Mouse (Mus musculus): ENCODE data around the gene Ly6g6f. TPM values are rescaled to one million over a fixed set of nuclear protein-coding genes. Genes with fewer than 3 reads are reported as not detected.

Ly6g6f gene
- total and polyA plus RNA-seq, 3 experiments, result 0.10 to 0.27 TPM; not detected in 1

DNA sequence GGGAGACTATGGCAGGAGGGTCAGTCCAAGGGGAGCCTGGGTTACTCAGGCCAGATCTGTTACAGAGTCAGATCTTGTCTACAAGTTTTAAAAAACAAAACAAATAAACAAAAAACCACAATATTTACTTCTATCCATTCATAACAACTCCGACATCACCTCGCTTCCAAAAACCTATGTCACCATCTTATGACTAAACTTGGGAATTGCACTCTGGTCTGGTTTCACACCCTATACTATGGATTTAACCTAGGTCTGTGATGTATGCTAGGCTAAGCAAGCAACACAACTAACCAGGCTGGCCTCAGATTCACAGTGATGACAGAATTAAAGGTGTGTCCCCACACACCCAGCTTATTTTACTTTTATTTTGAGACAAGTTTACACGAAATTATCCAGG lies 21.1 kb upstream of the Ly6g6f start:
- Histone ChIP-seq H3K4me3 (ENCODE audit: low read depth, low read length) (no peak overlapping the region), H3K4me1 (ENCODE audit: insufficient read depth, low read depth, low read length) (peaks cover 72% of the 10 kb centered on the region), H3K27me3 (ENCODE audit: insufficient read depth, low read length) (peaks cover 2% of the 10 kb centered on the region; the same call in 1 of the 2 replicates), H3K36me3 (replicated peaks) (peaks cover 34% of the 10 kb centered on the region), H3K9me3 (replicated peaks) (no peaks in the 10 kb centered on the region)
- ATAC-seq (ENCODE audit: extremely low read depth, insufficient number of reproducible peaks, low FRiP score, poor library complexity, severe bottlenecking), result no peak
- DNase-seq (ENCODE audit: low spot score), result no peak
- TF ChIP-seq TAL1 (conservative IDR thresholded peaks at IDR 0.05; ENCODE audit: low read depth, low read length) (no peak), POLR2AphosphoS5 (IDR thresholded peaks at IDR 0.05; ENCODE audit: insufficient replicate concordance, low read depth, low read length) (no peak), GATA2 (IDR thresholded peaks at IDR 0.05; ENCODE audit: borderline replicate concordance, low read depth, low read length) (no peak), GATA1 (IDR thresholded peaks at IDR 0.05; ENCODE audit: borderline replicate concordance, low read length) (no peak), CTCF (IDR thresholded peaks at IDR 0.05; ENCODE audit: low read depth, low read length) (no peak)

DNA sequence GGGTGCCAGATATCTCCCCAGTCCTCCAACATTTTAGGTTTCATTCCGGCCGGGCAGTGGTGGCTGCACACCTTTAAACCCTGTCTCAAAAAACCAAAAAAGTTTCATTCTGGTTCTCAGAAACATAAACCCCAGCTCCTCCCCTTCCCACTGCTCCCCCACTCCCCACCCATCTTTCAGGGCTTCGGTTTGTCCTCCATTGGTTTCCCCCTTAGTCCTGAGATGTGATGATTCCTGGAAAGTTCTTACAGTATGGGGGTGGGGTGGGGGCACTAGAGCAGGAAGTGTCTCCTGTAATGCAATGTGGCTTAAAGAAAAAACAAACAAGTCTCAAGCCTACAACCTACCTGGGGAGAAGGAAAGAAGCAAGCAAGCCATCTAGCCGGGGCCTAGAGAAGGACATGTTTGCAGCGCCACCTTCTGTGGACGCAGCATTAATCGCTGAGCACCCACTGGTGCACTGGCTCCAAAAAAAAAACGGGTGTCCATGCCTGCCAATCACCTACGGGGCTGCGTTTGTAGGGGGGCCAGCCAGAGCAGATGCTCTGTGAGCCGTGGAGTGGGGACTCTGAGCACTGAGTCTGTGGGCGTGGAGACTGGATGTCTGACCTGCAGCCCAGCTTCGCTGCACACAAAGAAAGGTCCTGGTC lies 20.5 kb upstream of the Ly6g6f start:
- no peaks in the 10 kb centered on the region for H3K9me3 ChIP-seq (replicated peaks)
- no peak for TF ChIP-seq TAL1 (conservative IDR thresholded peaks at IDR 0.05; ENCODE audit: low read depth, low read length)
- no peak for TF ChIP-seq POLR2AphosphoS5 (IDR thresholded peaks at IDR 0.05; ENCODE audit: insufficient replicate concordance, low read depth, low read length)
- TF ChIP-seq GATA2 (IDR thresholded peaks at IDR 0.05; ENCODE audit: borderline replicate concordance, low read depth, low read length), result no peak
- no peak for TF ChIP-seq CTCF (IDR thresholded peaks at IDR 0.05; ENCODE audit: low read depth, low read length)
- no peak for TF ChIP-seq GATA1 (IDR thresholded peaks at IDR 0.05; ENCODE audit: borderline replicate concordance, low read length)
- H3K27me3 ChIP-seq (ENCODE audit: insufficient read depth, low read length), result no peaks in the 10 kb centered on the region; the same call in 1 of the 2 replicates
- DNase-seq (ENCODE audit: low spot score) (peak; percentile 76), ATAC-seq (ENCODE audit: extremely low read depth, insufficient number of reproducible peaks, low FRiP score, poor library complexity, severe bottlenecking) (0 out of 2 replicates have a peak, but pooled peaks have one; percentile 18)
- peaks cover 40% of the 10 kb centered on the region for H3K36me3 ChIP-seq (replicated peaks)
- H3K4me1 ChIP-seq (ENCODE audit: insufficient read depth, low read depth, low read length), result peaks cover 77% of the 10 kb centered on the region
- H3K4me3 ChIP-seq (ENCODE audit: low read depth, low read length), result peak overlapping the region; percentile 62; the same call in 1 of the 2 replicates

DNA sequence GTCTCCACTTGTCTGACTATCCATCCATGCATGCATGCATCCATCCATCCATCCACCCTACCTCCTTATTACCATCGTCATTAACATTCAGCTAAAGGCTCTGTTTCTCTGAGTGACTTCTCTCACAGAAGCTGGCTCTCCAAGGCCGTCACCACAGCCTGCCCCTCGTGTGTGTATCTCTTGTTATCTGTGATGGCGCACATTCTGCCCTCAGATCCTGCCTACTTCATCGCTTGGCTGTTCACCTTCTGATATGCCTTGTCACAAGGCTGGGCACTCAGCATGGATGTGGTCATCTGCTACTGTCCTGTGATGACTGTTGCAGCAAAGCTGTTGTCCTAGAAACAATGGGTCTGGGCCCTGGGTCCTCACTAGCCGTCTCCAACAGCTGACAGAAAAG lies 19.3 kb upstream of the Ly6g6f start:
- H3K4me3 ChIP-seq (ENCODE audit: low read depth, low read length), result no peak overlapping the region
- ATAC-seq (ENCODE audit: extremely low read depth, insufficient number of reproducible peaks, low FRiP score, poor library complexity, severe bottlenecking) (no peak; the same call in 1 of the 2 replicates), DNase-seq (ENCODE audit: low spot score) (no peak)
- TF ChIP-seq POLR2AphosphoS5 (IDR thresholded peaks at IDR 0.05; ENCODE audit: insufficient replicate concordance, low read depth, low read length) (no peak), CTCF (IDR thresholded peaks at IDR 0.05; ENCODE audit: low read depth, low read length) (no peak), GATA1 (IDR thresholded peaks at IDR 0.05; ENCODE audit: borderline replicate concordance, low read length) (no peak), TAL1 (conservative IDR thresholded peaks at IDR 0.05; ENCODE audit: low read depth, low read length) (peak; percentile 56), GATA2 (IDR thresholded peaks at IDR 0.05; ENCODE audit: borderline replicate concordance, low read depth, low read length) (no peak)
- H3K36me3 ChIP-seq (replicated peaks), result peaks cover 51% of the 10 kb centered on the region
- no peaks in the 10 kb centered on the region for H3K27me3 ChIP-seq (ENCODE audit: insufficient read depth, low read length)
- no peaks in the 10 kb centered on the region for H3K9me3 ChIP-seq (replicated peaks)
- H3K4me1 ChIP-seq (ENCODE audit: insufficient read depth, low read depth, low read length), result peaks cover 80% of the 10 kb centered on the region

DNA sequence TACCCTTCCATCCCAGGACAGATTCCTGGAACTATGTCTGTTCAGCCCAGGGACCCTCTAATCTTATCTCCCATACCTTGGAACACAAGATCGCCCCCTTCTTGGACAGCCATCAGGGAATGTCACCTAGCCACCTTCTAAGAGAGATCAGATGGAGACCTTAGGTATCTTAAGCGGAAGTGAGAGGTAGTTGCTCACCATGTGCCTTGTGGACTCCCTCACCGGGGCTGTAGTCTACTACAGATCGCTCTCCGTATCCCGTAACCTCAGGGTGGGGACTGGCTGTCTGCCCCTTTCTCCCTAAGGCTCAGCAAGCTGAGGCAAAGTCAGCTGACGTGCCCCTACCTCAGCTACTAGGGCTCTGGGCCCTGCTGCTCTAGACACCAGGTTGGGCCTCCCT lies 18.7 kb upstream of the Ly6g6f start:
- Histone ChIP-seq H3K4me1 (ENCODE audit: insufficient read depth, low read depth, low read length) (peaks cover 85% of the 10 kb centered on the region), H3K4me3 (ENCODE audit: low read depth, low read length) (no peak overlapping the region; the same call in 1 of the 2 replicates), H3K36me3 (replicated peaks) (peaks cover 58% of the 10 kb centered on the region), H3K27me3 (ENCODE audit: insufficient read depth, low read length) (no peaks in the 10 kb centered on the region), H3K9me3 (replicated peaks) (no peaks in the 10 kb centered on the region)
- TF ChIP-seq POLR2AphosphoS5 (IDR thresholded peaks at IDR 0.05; ENCODE audit: insufficient replicate concordance, low read depth, low read length) (no peak), GATA1 (IDR thresholded peaks at IDR 0.05; ENCODE audit: borderline replicate concordance, low read length) (no peak), TAL1 (conservative IDR thresholded peaks at IDR 0.05; ENCODE audit: low read depth, low read length) (no peak), CTCF (IDR thresholded peaks at IDR 0.05; ENCODE audit: low read depth, low read length) (no peak), GATA2 (IDR thresholded peaks at IDR 0.05; ENCODE audit: borderline replicate concordance, low read depth, low read length) (no peak)
- DNase-seq (ENCODE audit: low spot score), result no peak
- no peak for ATAC-seq (ENCODE audit: extremely low read depth, insufficient number of reproducible peaks, low FRiP score, poor library complexity, severe bottlenecking)

DNA sequence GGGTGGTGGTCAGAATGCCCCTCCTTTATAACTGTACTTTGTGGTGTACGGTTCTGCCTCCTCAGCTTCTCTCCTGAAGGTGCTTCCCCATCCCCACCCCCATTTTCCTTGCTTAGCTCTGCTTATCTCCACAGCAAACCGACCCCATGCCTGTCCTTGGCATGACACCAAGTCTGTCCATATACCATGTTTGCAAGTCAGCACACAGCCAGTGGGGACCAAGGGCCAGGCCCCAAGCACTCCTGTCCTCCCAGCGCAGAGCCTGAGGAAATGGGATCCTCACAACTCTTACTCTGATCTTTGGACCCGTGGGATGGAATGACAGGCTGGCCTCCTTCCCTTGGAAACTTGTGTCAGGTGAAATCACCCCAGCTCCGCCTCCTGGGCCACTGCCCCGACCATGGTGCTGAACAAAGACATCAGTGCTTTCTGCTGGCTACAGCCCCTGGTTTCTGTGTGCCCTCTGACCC lies 17.8 kb upstream of the Ly6g6f start:
- Histone ChIP-seq H3K4me3 (ENCODE audit: low read depth, low read length) (peak overlapping the region; percentile 49; the same call in 1 of the 2 replicates), H3K27me3 (ENCODE audit: insufficient read depth, low read length) (no peaks in the 10 kb centered on the region), H3K9me3 (replicated peaks) (no peaks in the 10 kb centered on the region), H3K4me1 (ENCODE audit: insufficient read depth, low read depth, low read length) (peaks cover 83% of the 10 kb centered on the region), H3K36me3 (replicated peaks) (peaks cover 66% of the 10 kb centered on the region)
- no peak for TF ChIP-seq GATA2 (IDR thresholded peaks at IDR 0.05; ENCODE audit: borderline replicate concordance, low read depth, low read length)
- no peak for TF ChIP-seq POLR2AphosphoS5 (IDR thresholded peaks at IDR 0.05; ENCODE audit: insufficient replicate concordance, low read depth, low read length)
- TF ChIP-seq TAL1 (conservative IDR thresholded peaks at IDR 0.05; ENCODE audit: low read depth, low read length), result no peak
- TF ChIP-seq GATA1 (IDR thresholded peaks at IDR 0.05; ENCODE audit: borderline replicate concordance, low read length), result no peak
- TF ChIP-seq CTCF (IDR thresholded peaks at IDR 0.05; ENCODE audit: low read depth, low read length), result no peak
- no peak for DNase-seq (ENCODE audit: low spot score)
- no peak for ATAC-seq (ENCODE audit: extremely low read depth, insufficient number of reproducible peaks, low FRiP score, poor library complexity, severe bottlenecking)

DNA sequence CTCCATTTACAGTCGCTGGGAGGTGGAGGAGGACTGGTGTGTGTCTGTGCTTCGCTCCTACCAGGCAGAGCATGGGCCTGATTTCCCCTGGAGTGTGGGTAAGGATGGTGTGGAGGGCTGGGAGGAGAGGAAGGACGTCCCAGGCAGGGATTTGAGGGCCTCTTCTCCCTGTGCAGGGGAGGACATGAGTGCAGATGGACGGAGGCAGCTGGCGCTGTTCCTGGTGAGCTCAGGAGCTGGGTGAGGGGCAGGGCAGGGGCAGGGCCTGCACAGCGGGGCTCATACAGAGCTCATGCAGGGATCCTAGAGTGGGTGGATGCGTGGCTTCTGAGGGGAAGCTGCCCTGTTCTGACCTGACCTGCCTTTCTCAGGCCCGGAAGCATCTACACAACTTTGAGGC lies 16.9 kb upstream of the Ly6g6f start:
- ATAC-seq (ENCODE audit: extremely low read depth, insufficient number of reproducible peaks, low FRiP score, poor library complexity, severe bottlenecking) (no peak), DNase-seq (ENCODE audit: low spot score) (no peak)
- Histone ChIP-seq H3K9me3 (replicated peaks) (no peaks in the 10 kb centered on the region), H3K4me3 (ENCODE audit: low read depth, low read length) (no peak overlapping the region; the same call in 1 of the 2 replicates), H3K4me1 (ENCODE audit: insufficient read depth, low read depth, low read length) (peaks cover 86% of the 10 kb centered on the region), H3K36me3 (replicated peaks) (peaks cover 76% of the 10 kb centered on the region), H3K27me3 (ENCODE audit: insufficient read depth, low read length) (no peaks in the 10 kb centered on the region)
- TF ChIP-seq GATA1 (IDR thresholded peaks at IDR 0.05; ENCODE audit: borderline replicate concordance, low read length) (no peak), CTCF (IDR thresholded peaks at IDR 0.05; ENCODE audit: low read depth, low read length) (no peak), POLR2AphosphoS5 (IDR thresholded peaks at IDR 0.05; ENCODE audit: insufficient replicate concordance, low read depth, low read length) (no peak), GATA2 (IDR thresholded peaks at IDR 0.05; ENCODE audit: borderline replicate concordance, low read depth, low read length) (no peak), TAL1 (conservative IDR thresholded peaks at IDR 0.05; ENCODE audit: low read depth, low read length) (no peak)

Data from G1E (cell line).